Mouse (Mus musculus) MEL (cell line): ENCODE data around the gene Nectin2.

Source experiments
- CTCF ChIP-seq, 3 experiments: IDR thresholded peaks in 2 of 3; conservative IDR thresholded peaks in 1 of 3; 2 replicates each; pipeline ENCODE4 v1.5.1; 2011 to 2012; ENCODE audit warnings: low read length in 3 of 3, low read depth in 2 of 3, mild to moderate bottlenecking in 2 of 3, improper control_type of control experiment in 1 of 3, inconsistent platforms in 1 of 3, mixed read lengths in 1 of 3, moderate library complexity in 1 of 3; ENCODE audit not compliant: control insufficient read depth in 1 of 3, insufficient read depth in 1 of 3, poor library complexity in 1 of 3, severe bottlenecking in 1 of 3
- EP300 ChIP-seq, 2 experiments: IDR thresholded peaks; 2 replicates each; pipeline ENCODE4 v1.6.1; 2011; ENCODE audit warnings: improper control_type of control experiment in 2 of 2, low read length in 2 of 2, low read depth in 1 of 2, mild to moderate bottlenecking in 1 of 2
- GABPA ChIP-seq: IDR thresholded peaks from 2 replicates; pipeline ENCODE4 v1.6.1; 2012; ENCODE audit warnings: low read depth, mild to moderate bottlenecking, inconsistent platforms, low read length, improper control_type of control experiment, moderate library complexity
- MYC ChIP-seq: IDR thresholded peaks from 2 replicates; pipeline ENCODE4 v1.6.1; 2011; ENCODE audit warnings: low read depth, mild to moderate bottlenecking, low read length, improper control_type of control experiment, moderate library complexity
- POLR2A ChIP-seq, 2 experiments: IDR thresholded peaks; 2 replicates each; pipeline ENCODE4 v1.6.1; 2011 to 2012; ENCODE audit warnings: low read length in 2 of 2, mild to moderate bottlenecking in 2 of 2, control low read depth in 1 of 2, improper control_type of control experiment in 1 of 2, low read depth in 1 of 2, moderate library complexity in 1 of 2; ENCODE audit not compliant: control insufficient read depth in 1 of 2, insufficient read depth in 1 of 2, poor library complexity in 1 of 2
- RAD21 ChIP-seq: IDR thresholded peaks from 2 replicates; pipeline ENCODE4 v1.6.1; 2011; ENCODE audit warnings: mild to moderate bottlenecking, low read depth, low read length, improper control_type of control experiment
- TCF12 ChIP-seq: IDR thresholded peaks from 2 replicates; pipeline ENCODE4 v1.6.1; 2014; ENCODE audit warnings: low read depth, mild to moderate bottlenecking, inconsistent platforms, low read length, improper control_type of control experiment, moderate library complexity
- UBTF ChIP-seq: IDR thresholded peaks from 2 replicates; pipeline ENCODE4 v1.6.1; 2012; ENCODE audit warnings: low read depth, mild to moderate bottlenecking, inconsistent platforms, low read length, improper control_type of control experiment, moderate library complexity, borderline replicate concordance; ENCODE audit not compliant: insufficient read depth

DNA sequence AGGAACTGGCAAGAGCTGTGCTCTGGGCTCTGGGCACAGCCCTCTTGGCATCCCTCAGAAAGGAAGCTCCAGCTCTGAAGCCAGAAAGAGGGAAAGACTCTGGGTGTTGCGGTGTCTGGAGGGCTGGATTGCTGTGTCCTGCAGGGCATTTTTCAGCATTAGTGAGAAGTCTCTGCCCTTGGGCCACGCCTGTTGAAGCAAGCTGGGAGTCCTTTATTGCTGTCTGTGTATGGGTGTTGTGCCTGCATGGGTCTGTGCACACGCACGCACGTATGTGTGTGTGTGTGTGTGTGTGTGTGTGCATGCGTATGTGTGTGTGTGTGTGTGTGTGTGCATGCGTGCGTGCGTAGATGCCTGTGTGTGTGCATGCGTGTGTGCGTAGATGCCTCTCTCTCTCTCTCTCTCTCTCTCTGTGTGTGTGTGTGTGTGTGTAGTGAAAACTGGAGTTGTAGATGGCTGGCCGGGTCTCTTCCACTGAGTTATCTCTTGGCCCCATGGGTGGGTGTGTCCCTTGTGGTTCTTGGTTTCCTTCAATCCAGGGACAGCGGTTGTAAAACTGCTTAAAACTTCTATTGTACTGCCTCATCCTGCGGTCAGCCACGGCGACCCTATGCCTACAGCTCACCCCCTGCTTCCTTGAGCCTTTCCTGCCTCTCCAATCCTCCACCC, 13.8 kb downstream of the Nectin2 start:
- TF ChIP-seq GABPA (no peak), UBTF (no peak), MYC (no peak), POLR2A (IDR thresholded peaks at IDR 0.05; ENCODE audit: control insufficient read depth in 1 of 2, insufficient read depth in 1 of 2, low read depth in 1 of 2, low read length in 2 of 2, poor library complexity in 1 of 2) (no peak), TCF12 (peak; percentile 91), CTCF (IDR thresholded peaks at IDR 0.05 in 2 of 3, conservative IDR thresholded peaks at IDR 0.05 in 1 of 3; ENCODE audit: control insufficient read depth in 1 of 3, insufficient read depth in 1 of 3, low read depth in 2 of 3, low read length in 3 of 3, poor library complexity in 1 of 3, severe bottlenecking in 1 of 3) (no peak), RAD21 (no peak), EP300 (IDR thresholded peaks at IDR 0.05; ENCODE audit: low read depth in 1 of 2, low read length in 2 of 2) (peak; percentile 88 to 92)
